Mouse (Mus musculus): ENCODE data around the gene Itga11.

DNA sequence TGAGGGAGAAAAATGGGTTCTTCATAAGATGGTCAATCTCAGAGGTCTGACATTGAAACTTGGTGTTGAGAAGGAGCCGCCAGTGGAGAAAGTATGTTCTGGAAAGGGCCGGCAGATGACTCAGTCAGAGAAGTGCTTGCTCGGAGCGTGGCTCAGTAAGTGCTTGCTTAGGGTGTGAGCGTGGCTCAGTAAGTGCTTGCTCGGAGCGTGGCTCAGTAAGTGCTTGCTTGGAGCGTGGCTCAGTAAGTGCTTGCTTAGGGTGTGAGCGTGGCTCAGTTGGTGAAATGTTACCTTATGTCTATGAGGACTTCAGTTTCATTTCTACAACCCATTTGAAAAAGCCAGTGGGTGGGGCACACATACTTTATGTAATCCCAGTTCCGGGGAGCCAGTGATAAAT is 12.1 kb downstream of the Itga11 start:
- TF ChIP-seq POLR2A (IDR thresholded peaks at IDR 0.05; ENCODE audit: low read depth, low read length) (no peak), CTCF (IDR thresholded peaks at IDR 0.05; ENCODE audit: extremely low read depth, insufficient read length, insufficient replicate concordance, low read depth, low read length) (0 out of 2 replicates have a peak, but pooled peaks have one; percentile 2)

All from small intestine, adult 2 months (tissue).